9 mouse cellular contexts compared by ENCODE assay signal in genomic region chr5:34326875-34327576, GRCm38 (mm10). TPM values are rescaled to one million over a fixed set of nuclear protein-coding genes. Genes with fewer than 3 reads are reported as not detected.
A peak's percentile ranks its signal among the peaks of the same experiment; 100 is the strongest.
DNase-seq lines count a peak whose midpoint lies in the region; ATAC-seq and TF ChIP-seq lines count a peak whose summit lies in the region.
"Had no signal": no experiment of that assay in that cellular context is flagged by ENCODE, and none has a peak within 500 bp of the region (broad histone marks: within the 10 kb centered on the region; RNA-seq: fewer than 3 reads in every experiment).

No protein-coding gene starts in this region.

- no peak overlapping the region for H3K4me3 ChIP-seq in embryonic fibroblast, embryonic 13.5 days (ENCODE audit: insufficient read depth, low read length)
- H3K4me3 ChIP-seq in hindbrain, embryonic 14.5 days (replicated peaks; ENCODE audit: low read length), result peak overlapping the region; percentile 27
- peak overlapping the region; percentile 45 for H3K4me3 ChIP-seq in liver, embryonic 12.5 days

- peak overlapping the region; percentile 63 for H3K9ac ChIP-seq in hindbrain, embryonic 14.5 days
- peak overlapping the region; percentile 24; the same call in 1 of the 2 replicates for H3K9ac ChIP-seq in liver, embryonic 12.5 days

- no peak for TF ChIP-seq POLR2A in embryonic fibroblast, embryonic 13.5 days (IDR thresholded peaks at IDR 0.05; ENCODE audit: low read depth, low read length)

- no peak for TF ChIP-seq CTCF in embryonic fibroblast, embryonic 13.5 days (IDR thresholded peaks at IDR 0.05; ENCODE audit: borderline replicate concordance, insufficient read depth, low read length)

- WGBS in hindbrain, embryonic 14.5 days, result 16% methylated on average over 31 of the region's 31 CpGs
- 25% methylated on average over 31 of the region's 31 CpGs for WGBS in liver, embryonic 12.5 days (ENCODE audit: insufficient replicate concordance)

- ATAC-seq in frontal cortex, adult (ENCODE audit: low TSS enrichment), result peak; percentile 38; the same call in 1 of the 2 replicates
- ATAC-seq in hindbrain, embryonic 14.5 days (ENCODE audit: low FRiP score), result peak; percentile 75; the same call in 1 of the 2 replicates
- no peak; the same call in 1 of the 2 replicates for ATAC-seq in liver, embryonic 12.5 days

- peak overlapping the region; percentile 74 for H3K27ac ChIP-seq in embryonic fibroblast, embryonic 13.5 days (ENCODE audit: insufficient read depth, low read length)
- no peak overlapping the region for H3K27ac ChIP-seq in hindbrain, embryonic 14.5 days
- H3K27ac ChIP-seq in liver, embryonic 12.5 days, result no peak overlapping the region

- no peaks in the 10 kb centered on the region for H3K36me3 ChIP-seq in hindbrain, embryonic 14.5 days (replicated peaks; ENCODE audit: control insufficient read depth, insufficient read depth)
- H3K36me3 ChIP-seq in liver, embryonic 12.5 days, result peaks cover 3% of the 10 kb centered on the region; the same call in 1 of the 2 replicates

- DNase-seq in frontal cortex, postnatal 14 days (ENCODE audit: low spot score in 2 of 2), result no peak
- peak; percentile 23 for DNase-seq in adrenal gland, postnatal 25 days
- DNase-seq in hindbrain, embryonic 14.5 days (ENCODE audit: low spot score), result no peak
- DNase-seq in natural killer cell, adult 2 months (ENCODE audit: low spot score in 2 of 2), result peak; percentile 48 to 59
- DNase-seq in thymus, adult 18-20 months, result peak; percentile 27 to 49

- H3K27me3 ChIP-seq in hindbrain, embryonic 14.5 days (ENCODE audit: control insufficient read depth, insufficient read depth, low read length), result no peaks in the 10 kb centered on the region
- H3K27me3 ChIP-seq in liver, embryonic 12.5 days (replicated peaks), result peaks cover 18% of the 10 kb centered on the region; the same call in 1 of the 2 replicates

- H3K9me3 ChIP-seq in hindbrain, embryonic 14.5 days (ENCODE audit: control insufficient read depth, low read length), result no peaks in the 10 kb centered on the region
- H3K9me3 ChIP-seq in liver, embryonic 12.5 days (replicated peaks), result peaks cover 5% of the 10 kb centered on the region; the same call in 1 of the 2 replicates

- peak overlapping the region; percentile 57 for H3K4me2 ChIP-seq in hindbrain, embryonic 14.5 days (replicated peaks)
- peak overlapping the region; percentile 65 for H3K4me2 ChIP-seq in liver, embryonic 12.5 days

- H3K4me1 ChIP-seq in embryonic fibroblast, embryonic 13.5 days (ENCODE audit: control insufficient read depth, insufficient read depth, low read length), result no peaks in the 10 kb centered on the region
- peaks cover 12% of the 10 kb centered on the region for H3K4me1 ChIP-seq in hindbrain, embryonic 14.5 days (replicated peaks; ENCODE audit: control insufficient read depth, insufficient read depth, low read length)
- H3K4me1 ChIP-seq in liver, embryonic 12.5 days, result peaks cover 14% of the 10 kb centered on the region

RNA-seq across cellular contexts. Expression of gene Rnf4, which starts 9.1 kb away (rescaled TPM):
- 92.9 and 94.1 TPM in 2 replicates for total RNA-seq in adrenal gland, postnatal 25 days (2021)
- polyA plus RNA-seq in embryonic fibroblast, embryonic 13.5 days (2011; ENCODE audit: insufficient read length, low read depth, missing spikeins), result 166 and 167 TPM in 2 replicates
- polyA plus RNA-seq in hindbrain, embryonic 14.5 days (2014; fragmentation: Nextera tagmentation; extraction: Ambion mirVana), result 139 and 147 TPM in 2 replicates
- 111 TPM in 2 replicates for polyA plus RNA-seq in liver, embryonic 12.5 days (2016; fragmentation: Nextera tagmentation; extraction: Ambion mirVana)

RNA-seq across cellular contexts. Expression of gene Cfap99, which starts 38.6 kb away (rescaled TPM):
- not detected in 2 replicates for total RNA-seq in adrenal gland, postnatal 25 days (2021)
- polyA plus RNA-seq in embryonic fibroblast, embryonic 13.5 days (2011; ENCODE audit: insufficient read length, low read depth, missing spikeins), result not detected in 2 replicates
- polyA plus RNA-seq in hindbrain, embryonic 14.5 days (2014; fragmentation: Nextera tagmentation; extraction: Ambion mirVana), result 0.09 and 0.15 TPM in 2 replicates
- not detected in 2 replicates for polyA plus RNA-seq in liver, embryonic 12.5 days (2016; fragmentation: Nextera tagmentation; extraction: Ambion mirVana)
- polyA plus RNA-seq: C2C12 had no signal

RNA-seq across cellular contexts. Expression of gene Zfyve28, which starts 38.8 kb away (rescaled TPM):
- 0.70 TPM in 1 of 2 replicates, not detected in the other for total RNA-seq in adrenal gland, postnatal 25 days (2021)
- 0.62 and 1.0 TPM in 2 replicates for polyA plus RNA-seq in embryonic fibroblast, embryonic 13.5 days (2011; ENCODE audit: insufficient read length, low read depth, missing spikeins)
- 3.8 and 4.6 TPM in 2 replicates for polyA plus RNA-seq in hindbrain, embryonic 14.5 days (2014; fragmentation: Nextera tagmentation; extraction: Ambion mirVana)
- polyA plus RNA-seq in liver, embryonic 12.5 days (2016; fragmentation: Nextera tagmentation; extraction: Ambion mirVana), result 0.16 TPM in 1 of 2 replicates, not detected in the other

RNA-seq across cellular contexts. Expression of gene Fam193a, which starts 42.7 kb away (rescaled TPM):
- total RNA-seq in adrenal gland, postnatal 25 days (2021), result 38.0 and 38.3 TPM in 2 replicates
- polyA plus RNA-seq in embryonic fibroblast, embryonic 13.5 days (2011; ENCODE audit: insufficient read length, low read depth, missing spikeins), result 32.9 and 39.7 TPM in 2 replicates
- polyA plus RNA-seq in hindbrain, embryonic 14.5 days (2014; fragmentation: Nextera tagmentation; extraction: Ambion mirVana), result 18.0 and 19.2 TPM in 2 replicates
- 4.9 and 5.1 TPM in 2 replicates for polyA plus RNA-seq in liver, embryonic 12.5 days (2016; fragmentation: Nextera tagmentation; extraction: Ambion mirVana)

Comparison
In these comparisons a context has a peak if more than half of its experiments do, and no peak if none do; other contexts are left out.
1. DNase-seq: peak in adrenal gland, postnatal 25 days (single experiment), natural killer cell, adult 2 months (2 of 2) and thymus, adult 18-20 months (2 of 2); none in frontal cortex, postnatal 14 days (0 of 2) and hindbrain, embryonic 14.5 days (single experiment).